Mouse (Mus musculus) bone marrow, adult 2 months (tissue): ENCODE measurements around the gene Etv2.

Experiments used
- CTCF ChIP-seq: fragments of 200-500 bp; IDR thresholded peaks from 2 replicates; pipeline ENCODE4 v1.5.1; 2011; ENCODE audit warnings: low read length, control low read depth; ENCODE audit not compliant: control insufficient read depth, insufficient read depth
- POLR2A ChIP-seq: fragments of 200-500 bp; IDR thresholded peaks from 2 replicates; pipeline ENCODE4 v1.6.1; 2011; ENCODE audit warnings: low read depth, mild to moderate bottlenecking, control low read depth, low read length, borderline replicate concordance; ENCODE audit not compliant: control insufficient read depth

DNA sequence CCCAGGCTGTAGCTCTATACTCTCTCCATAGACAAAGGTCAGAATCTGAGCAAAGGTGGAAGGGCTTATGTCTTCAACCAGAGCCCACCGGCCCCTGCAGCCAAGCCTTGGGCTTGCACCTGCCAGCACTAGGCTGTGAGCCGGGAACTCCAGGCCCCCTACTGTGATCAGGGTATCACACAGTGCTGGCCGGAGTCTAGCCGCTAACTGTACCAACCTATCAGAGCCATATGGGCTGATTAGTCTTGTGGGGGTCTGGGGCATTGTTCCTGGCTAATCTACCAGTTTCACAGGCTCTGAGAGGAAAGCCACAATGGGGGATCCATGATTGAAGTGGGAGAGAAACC lies 44.1 kb downstream of the Etv2 start:
- no peak for TF ChIP-seq CTCF
- no peak for TF ChIP-seq POLR2A
